Mouse (Mus musculus) B cell, adult 62 days (primary cell): ENCODE results near the gene Olfr95. TPM values are rescaled to one million over a fixed set of nuclear protein-coding genes. Genes with fewer than 3 reads are reported as not detected.

Experiments used
- total RNA-seq: library from RNA; stranded (reverse); gene quantifications from 4 replicates; pipeline ENCODE4 v1.2.4, GENCODE M21; 2023

The Olfr95 gene
- not detected in 4 replicates for total RNA-seq

DNA sequence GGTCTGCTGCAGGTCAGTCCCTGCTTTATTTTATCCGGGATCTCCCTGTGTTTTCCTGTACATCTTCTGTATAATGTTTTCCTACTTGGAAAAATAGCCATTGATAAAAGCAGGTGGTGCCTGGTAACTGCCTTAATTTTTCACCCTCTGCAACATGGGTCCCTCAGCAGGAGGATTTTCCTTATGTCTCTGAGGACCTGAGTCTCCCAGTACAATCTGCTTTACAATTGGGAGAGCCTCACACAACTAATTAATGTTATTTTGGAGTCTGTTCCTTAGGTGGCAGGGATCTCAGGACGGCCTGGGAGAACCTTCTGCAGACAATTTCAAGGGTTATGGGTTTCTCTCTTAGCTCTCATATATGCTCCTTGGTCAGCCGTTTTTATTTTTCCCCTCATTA is at the start of gene Olfr95:
Olfr95 (minus strand) TSS at position 101 of the 400 bp plus-strand sequence.

DNA sequence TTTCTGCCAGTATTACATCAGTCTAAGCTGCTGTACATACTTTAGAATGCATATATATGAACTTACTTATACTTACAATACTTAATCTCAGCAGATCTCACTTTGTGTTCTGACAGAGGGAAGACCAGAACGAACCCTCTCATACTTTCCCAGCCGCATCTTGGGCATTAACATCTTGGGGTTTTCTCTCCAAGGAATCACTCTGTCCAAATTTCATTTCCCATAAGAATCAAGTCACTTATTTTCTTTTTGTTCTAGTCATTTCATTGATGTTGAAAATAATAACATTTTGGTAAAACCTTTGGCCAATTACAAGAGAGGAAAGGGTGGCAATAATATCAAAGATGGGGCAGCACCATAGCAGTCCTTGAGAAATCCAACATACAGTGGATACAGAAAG is 24.3 kb upstream of the Olfr95 start, which contains the start of gene Olfr97:
Olfr97 (minus strand) TSS at position 101 of the 400 bp plus-strand sequence.

GRCm38 (mm10) chr17:37219846-37220245 is 6.9 kb upstream of the Olfr95 start, which contains the start of gene Olfr96:
Gene Olfr96, plus strand, starts transcription at chr17:37220146.

DNA sequence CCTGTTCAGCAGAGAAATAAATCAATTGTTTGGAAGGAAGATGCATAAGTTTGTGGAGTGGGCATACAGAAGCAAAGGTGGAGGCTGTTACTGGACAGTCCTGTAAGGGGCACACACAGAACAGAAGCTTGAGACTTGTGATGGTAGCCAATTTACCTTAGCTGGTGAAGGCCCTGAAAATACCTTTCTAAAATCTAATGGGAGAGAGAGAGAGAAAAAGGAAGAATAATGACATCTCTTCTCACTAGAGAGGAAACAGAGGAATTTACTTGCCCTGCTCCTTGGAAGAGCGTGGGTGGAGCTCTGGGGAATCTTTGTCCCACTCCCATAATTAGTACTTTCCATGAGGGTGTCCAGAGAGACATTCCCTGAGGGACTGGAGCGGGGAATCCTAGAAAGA is 12.0 kb downstream of the Olfr95 start, which contains the start of gene Olfr94:
Olfr94 (minus strand) TSS at position 101 of the 400 bp plus-strand sequence.

DNA sequence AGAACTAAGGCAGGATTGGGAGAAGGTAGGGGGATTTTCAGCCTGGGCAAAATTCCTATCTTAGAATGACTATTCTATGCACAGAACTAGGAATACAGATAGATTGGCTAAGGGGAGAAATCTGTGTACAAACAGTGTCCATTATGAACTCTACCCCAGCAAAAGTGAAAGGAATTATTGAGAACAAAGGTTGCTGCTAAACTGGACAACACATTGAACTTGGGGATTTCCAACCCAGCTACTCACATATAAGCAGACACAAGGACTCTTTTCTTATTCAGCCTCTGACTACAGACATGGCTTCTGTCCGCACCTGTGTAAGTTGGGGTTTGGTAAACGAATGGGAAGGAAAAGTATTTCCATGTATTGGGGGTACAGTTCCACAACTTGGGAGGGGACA is 19.3 kb downstream of the Olfr95 start, which contains the start of gene Ubd:
Ubd (plus strand) TSS at position 237 of the 400 bp plus-strand sequence.

GRCm38 (mm10) chr17:37161394-37161793 is 51.5 kb downstream of the Olfr95 start, which contains the start of gene Olfr93:
Gene Olfr93, minus strand, starts transcription at chr17:37161494.

Other genes with a start within 250 kb of the Olfr95 start
- not detected in 4 replicates for gene 2410137M14Rik, start 231.9 kb downstream of the Olfr95 start, total RNA-seq
- gene H2-M5, start 223.6 kb downstream of the Olfr95 start, total RNA-seq: not detected in 4 replicates
- gene Zfp57, start 212.0 kb downstream of the Olfr95 start, total RNA-seq: not detected in 4 replicates
- gene Mog, start 189.7 kb downstream of the Olfr95 start, total RNA-seq: not detected in 4 replicates
- gene Gabbr1, start 167.2 kb downstream of the Olfr95 start, total RNA-seq: 63.3 to 72.7 TPM (median 66.7 TPM) in 4 replicates
- 0.21 TPM in 1 of 4 replicates, not detected in the others for gene Olfr90, start 124.6 kb downstream of the Olfr95 start, total RNA-seq
- gene Olfr91, start 114.8 kb downstream of the Olfr95 start, total RNA-seq: not detected in 4 replicates
- not detected in 4 replicates for gene Olfr92, start 93.0 kb downstream of the Olfr95 start, total RNA-seq
- not detected in 4 replicates for gene Olfr93, start 51.6 kb downstream of the Olfr95 start, total RNA-seq
- gene Ubd, start 19.2 kb downstream of the Olfr95 start, total RNA-seq: 0.89 TPM in 1 of 4 replicates, not detected in the others
- not detected in 4 replicates for gene Olfr94, start 12.1 kb downstream of the Olfr95 start, total RNA-seq
- not detected in 4 replicates for gene Olfr96, start 7.0 kb upstream of the Olfr95 start, total RNA-seq
- gene Olfr97, start 24.2 kb upstream of the Olfr95 start, total RNA-seq: not detected in 4 replicates
- gene Olfr98, start 50.6 kb upstream of the Olfr95 start, total RNA-seq: not detected in 4 replicates
- gene H2-M3, start 57.1 kb upstream of the Olfr95 start, total RNA-seq: 56.5 to 62.1 TPM (median 57.9 TPM) in 4 replicates
- gene Olfr99, start 70.3 kb upstream of the Olfr95 start, total RNA-seq: not detected in 4 replicates
- not detected in 4 replicates for gene Olfr101, start 91.2 kb upstream of the Olfr95 start, total RNA-seq
- gene Olfr102, start 103.9 kb upstream of the Olfr95 start, total RNA-seq: not detected in 4 replicates
- gene Olfr103, start 126.6 kb upstream of the Olfr95 start, total RNA-seq: not detected in 4 replicates
- gene Olfr104-ps, start 146.5 kb upstream of the Olfr95 start, total RNA-seq: not detected in 4 replicates
- not detected in 4 replicates for gene Olfr105-ps, start 165.9 kb upstream of the Olfr95 start, total RNA-seq
- gene Olfr106-ps, start 177.3 kb upstream of the Olfr95 start, total RNA-seq: not detected in 4 replicates
- gene Olfr107, start 186.1 kb upstream of the Olfr95 start, total RNA-seq: 0.15 TPM in 1 of 4 replicates, not detected in the others
- gene Olfr108, start 232.4 kb upstream of the Olfr95 start, total RNA-seq: not detected in 4 replicates
- not detected in 4 replicates for gene Olfr109, start 245.8 kb upstream of the Olfr95 start, total RNA-seq